Mouse (Mus musculus) right cerebral cortex, adult 18-20 months (tissue): ENCODE data around the gene D230025D16Rik.
"Not testable (repeated sequence)": the region's sequence is repeated elsewhere in the genome, so short reads cannot be mapped to it uniquely, and the experiment has no call there.

Experiments used
- DNase-seq: peaks from one replicate; pipeline ENCODE4 v3.0.0; 2022; ENCODE audit warnings: mixed read lengths

D230025D16Rik gene

DNA sequence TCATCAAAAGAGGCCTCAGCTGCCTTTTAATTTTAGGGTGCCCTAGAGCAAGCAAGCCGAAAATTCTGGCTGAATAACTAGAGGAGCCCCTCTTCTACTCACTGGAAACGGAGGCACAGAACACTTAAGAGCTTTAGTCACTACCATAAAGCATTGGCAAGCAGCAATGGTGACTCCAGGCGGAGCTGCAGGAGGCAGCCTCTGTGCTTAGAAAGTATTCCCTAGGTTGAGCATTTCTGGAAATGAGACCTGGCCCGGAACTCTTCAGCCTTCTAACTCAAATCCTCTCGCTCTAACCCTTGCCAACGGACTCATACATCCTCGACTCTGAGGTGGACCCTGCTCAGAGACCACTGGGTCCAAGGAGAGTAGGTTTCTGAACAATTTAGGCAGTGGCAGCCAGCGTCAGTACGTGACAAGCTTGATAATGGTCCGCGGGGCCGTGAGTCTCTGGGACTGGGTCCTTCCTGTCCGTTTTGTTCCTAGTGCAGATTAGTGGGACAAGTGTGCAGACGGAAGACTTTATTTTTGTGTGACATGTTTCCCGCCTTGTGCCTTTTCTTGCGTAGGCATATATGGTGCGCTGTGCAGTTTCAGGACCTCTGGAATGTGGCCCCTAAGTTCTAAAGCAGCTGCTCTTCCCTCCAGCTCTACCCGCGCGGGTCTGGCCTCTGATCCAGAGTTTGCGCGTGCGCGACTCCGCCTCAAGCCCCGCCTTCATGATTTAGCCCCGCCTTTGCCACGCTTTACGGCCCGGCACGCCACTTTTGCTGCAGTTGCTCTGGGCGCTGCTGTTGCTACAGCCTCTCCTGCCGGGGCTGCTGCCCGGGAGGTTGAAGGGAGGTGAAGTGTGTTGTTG lies at the start of gene D230025D16Rik:
Gene D230025D16Rik, plus strand, starts transcription at position 733 of the 859 bp plus-strand sequence.
- DNase-seq, result peak; percentile 95

DNA sequence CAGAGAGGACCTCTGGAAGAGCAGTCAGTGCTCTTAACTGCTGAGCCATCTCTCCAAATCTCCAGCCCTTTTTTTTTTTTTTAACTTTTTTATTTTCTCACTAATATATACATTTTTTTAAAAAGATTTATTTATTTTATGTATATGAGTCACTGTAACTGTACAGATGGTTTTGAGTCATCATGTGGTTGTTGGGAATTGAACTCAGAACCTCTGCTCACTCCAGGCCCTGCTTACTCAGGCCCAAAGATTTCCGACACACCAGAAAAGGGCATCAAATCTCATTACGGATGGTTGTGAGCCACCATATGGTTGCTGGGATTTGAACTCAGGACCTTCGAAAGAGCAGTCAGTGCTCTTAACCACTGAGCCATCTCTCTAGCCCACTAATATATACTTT lies 49.7 kb upstream of the D230025D16Rik start:
- not testable (repeated sequence) for DNase-seq

DNA sequence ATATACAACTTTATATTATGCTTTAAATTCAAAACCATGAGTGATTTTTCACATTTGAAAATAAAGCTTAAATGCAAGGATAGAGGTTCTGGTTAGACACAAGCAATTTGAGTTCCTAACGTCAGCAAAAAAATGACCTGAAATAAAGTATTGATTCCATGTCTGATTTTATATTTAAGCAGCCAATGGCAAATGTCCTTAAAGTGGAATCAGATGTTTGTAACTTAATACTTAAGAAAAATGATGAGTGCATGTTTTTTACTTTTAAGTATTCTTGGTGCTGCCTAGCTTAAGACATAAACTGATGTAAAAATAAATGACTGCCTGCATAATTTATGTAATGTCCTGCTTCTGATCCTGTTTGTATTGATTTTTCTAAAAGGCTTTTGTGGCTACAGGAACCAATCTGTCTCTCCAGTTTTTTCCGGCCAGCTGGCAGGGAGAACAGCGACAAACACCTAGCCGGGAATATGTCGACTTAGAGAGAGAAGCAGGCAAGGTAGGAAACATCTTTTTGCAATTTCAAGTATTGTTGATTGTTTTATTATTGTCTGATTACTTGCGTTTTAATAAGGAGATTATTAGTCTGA lies 46.6 kb upstream of the D230025D16Rik start:
- no peak for DNase-seq

DNA sequence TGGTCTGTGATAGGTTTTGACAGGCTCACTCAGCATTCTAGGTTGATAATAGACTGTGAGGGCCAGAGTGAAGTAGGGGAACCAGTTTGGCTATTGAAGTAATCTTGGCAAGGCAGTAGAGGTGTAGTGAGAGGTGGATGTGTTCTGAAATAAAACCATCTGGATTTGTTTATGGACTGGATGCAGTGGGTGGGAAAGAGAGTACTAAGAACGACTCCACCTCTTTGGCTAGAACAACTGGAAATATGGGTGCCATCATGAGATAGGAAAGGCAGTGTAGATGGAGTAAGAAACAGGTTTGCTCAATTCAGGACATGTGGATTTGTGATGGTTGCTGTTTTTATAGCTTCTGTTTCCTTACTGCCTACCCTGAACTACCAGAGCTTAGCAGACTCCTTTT lies 42.7 kb upstream of the D230025D16Rik start:
- DNase-seq, result no peak

DNA sequence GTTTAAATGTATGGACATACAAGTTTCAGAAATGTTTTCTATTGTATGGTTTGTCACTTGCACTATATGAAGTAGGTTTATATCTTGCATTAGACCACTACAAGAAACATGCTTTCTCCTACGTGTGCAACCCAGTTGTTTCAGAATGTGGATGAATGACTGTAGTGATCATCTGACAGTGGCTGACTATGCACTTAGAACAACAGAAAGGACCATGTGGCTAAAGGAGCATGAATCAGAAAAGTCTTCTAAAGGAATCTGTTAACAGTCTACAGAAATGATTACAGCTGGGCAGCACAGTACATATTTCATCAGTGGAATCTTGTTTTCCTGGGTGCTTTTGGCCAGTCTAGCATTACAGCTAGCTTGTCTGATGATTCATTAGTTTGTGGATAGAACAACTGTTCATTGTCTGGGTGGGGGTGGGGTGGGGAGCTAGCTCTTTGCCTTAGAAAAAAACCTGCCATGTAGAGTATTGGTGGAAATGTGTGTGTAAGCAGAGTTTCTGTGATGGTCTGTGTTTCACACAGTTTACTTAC lies 38.4 kb upstream of the D230025D16Rik start:
- DNase-seq, result no peak

DNA sequence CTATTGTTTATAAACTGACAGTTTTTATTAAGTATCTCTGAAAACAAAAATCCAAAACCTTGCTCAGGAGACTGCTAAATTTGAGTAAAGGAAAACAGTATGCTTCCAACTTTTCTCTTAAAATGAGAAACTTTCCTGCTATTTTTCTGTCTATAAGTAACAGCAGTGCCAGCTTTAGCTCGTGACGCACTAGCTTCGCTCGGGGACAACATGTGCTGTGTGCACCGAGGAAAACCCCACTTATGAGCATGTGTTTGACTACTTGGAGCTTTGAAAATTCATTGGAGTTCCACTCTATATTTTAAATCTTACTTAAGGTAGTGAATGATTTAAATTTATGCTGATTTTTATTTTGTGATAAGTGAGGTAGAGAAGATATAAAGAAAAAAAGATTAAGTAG lies 32.8 kb upstream of the D230025D16Rik start:
- peak; percentile 3 for DNase-seq

DNA sequence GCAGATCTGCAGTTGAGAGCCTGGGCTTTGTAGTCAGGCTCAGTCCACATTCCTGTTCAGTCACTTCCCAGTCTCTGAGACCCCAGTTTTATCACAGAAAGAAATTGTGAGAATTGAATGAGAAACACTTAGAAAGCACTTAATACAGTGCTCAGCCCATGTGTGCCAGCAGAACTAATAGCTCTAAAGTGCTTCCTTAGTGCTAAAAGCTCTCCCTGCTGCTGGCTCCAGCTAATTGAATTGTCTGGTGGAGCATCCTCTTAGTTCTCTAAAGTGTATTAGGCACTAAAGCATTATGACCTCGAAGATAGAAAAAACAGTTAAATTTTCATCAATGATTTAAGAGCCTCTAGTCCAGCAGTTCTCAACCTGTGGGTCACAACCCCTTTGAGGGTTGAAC lies 19.2 kb upstream of the D230025D16Rik start:
- no peak for DNase-seq

DNA sequence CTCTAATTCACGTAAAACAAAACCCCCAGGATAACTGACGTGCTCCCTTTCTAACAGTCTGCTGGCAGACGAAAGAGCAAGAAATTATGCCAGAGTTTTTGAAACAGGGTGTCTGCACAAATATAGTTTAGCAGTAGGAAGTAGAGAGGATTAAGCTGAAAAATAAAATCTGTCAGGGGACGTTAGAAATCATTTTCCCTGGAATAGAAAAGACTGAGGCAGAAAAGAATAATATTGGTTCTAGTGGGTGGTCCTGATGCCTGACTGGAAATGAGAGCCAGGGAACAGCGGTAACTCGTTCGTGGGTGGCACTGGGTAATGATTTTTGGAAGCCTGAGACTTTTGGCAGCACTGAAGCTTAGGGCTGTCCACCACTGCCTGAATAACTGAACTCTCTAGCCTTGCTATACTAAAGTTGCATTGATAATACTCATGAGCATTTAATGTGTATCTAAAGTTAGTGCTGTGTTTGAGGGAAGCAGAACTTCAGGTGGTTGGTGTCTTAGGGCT lies 18.1 kb upstream of the D230025D16Rik start:
- no peak for DNase-seq

DNA sequence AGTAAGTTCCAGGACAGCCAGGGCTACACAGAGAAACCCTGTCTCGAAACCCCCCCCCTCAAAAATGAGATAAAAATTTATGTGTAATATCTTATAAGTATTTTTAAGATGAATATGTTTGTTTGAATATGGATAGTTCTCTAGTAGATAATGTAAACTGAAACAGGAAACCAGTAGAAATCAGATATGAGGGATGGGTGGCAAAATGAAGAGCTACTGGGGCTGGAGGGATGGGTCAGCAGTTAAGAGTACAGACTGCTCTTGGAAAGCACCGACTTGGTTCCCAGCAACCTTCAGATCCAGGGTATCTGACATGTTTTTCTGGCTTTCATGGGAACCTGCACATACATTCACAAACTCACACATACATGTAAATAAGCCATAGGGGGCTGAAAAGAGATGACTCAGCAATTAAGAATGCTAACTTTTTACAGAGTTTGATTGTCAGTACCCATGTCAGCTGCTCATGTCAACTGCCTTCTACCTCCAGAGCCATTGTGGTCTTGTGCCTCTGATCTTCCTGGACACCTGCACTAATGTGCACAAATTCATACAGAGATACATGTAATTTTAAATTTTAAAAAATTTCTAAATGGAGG lies 17.2 kb upstream of the D230025D16Rik start:
- no peak for DNase-seq

DNA sequence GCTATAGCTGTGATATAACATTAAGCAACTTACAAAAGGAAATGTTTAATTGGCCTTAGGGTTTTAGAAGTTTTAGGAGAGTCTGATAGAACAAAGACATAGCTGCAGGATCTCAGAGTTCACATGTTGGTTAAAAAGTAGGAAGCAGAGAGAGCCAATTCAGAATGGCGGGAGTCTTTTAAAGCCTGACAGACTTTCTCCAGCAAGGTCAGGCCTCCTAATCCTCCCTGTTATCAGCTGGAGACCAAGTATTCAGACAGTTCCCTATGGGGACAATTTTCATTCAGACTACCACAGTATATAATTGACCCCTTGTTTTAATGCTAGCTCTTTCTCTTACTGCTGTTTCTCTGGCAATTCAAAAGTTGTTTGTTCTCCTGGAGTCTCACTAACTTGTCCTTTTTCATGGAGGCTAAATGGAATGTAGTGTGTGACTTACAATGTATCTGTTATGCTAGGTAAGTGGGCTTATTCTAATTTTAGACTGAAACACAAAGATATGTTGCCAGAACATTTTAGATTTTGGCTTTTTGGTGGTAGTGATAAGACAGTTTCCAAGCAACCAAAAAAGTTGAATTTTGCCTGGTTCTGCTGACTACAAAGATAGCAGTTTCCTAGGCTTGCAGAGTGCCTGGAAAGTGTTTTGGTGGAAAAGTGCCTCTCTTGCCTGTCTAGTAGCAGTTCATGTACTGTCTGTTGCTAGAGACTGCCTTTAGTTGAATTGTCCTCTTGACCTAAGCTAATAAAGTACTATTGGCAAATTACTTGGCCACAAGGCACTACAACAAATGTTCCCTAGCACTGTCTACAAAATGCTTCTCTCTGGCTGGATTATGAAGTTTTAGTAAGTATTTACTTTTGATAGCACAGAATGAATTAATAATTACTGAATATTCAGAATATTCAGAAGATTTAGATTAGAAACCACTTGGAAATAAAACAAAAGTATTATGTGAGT lies 15.5 kb upstream of the D230025D16Rik start:
- DNase-seq, result no peak

DNA sequence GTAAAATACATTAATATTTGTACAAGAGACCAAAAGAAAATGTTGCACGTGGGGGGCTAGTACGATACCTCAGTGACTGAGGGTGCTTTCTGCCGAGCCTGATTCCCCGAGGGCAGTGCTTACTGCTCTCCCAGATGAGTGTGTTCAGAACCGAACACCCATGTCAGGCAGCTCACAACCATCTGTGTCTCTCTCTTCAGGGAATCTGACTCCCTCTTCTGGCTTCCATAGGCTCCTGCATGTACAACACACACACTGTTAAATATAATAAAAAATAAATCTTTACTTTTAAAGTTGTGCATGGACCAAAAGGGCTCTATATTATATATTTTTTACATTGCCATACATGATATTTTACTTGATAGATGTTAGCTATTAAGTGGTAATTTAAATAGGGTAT lies 10.8 kb upstream of the D230025D16Rik start:
- DNase-seq, result no peak

DNA sequence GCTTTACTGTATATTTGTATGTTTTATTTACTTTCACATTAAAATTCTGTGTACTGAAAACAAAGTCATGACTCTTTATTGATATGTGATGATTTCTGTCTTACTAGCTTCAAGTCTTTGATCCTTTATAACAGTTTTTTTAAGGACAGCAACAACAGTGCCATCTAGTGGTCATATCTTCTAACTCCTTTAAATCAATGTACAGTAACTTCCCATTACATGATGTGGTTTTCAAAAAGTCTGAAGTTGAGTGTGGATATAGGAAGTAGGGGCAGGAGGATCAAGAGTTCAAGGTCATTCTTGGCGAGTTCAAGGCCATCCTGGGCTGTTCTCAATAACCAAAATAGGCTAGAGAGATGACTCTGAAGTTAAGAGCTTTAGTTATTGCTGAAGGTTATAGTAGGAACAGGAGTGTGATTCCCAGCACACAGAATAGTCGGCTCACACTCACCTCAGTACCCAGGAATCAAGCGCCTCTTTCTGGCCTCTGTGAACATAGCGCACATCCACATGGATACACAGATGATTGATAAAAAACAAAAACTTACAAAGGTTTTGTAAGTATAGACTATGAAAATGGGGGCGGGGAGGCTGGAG lies 6.9 kb upstream of the D230025D16Rik start:
- DNase-seq, result no peak

DNA sequence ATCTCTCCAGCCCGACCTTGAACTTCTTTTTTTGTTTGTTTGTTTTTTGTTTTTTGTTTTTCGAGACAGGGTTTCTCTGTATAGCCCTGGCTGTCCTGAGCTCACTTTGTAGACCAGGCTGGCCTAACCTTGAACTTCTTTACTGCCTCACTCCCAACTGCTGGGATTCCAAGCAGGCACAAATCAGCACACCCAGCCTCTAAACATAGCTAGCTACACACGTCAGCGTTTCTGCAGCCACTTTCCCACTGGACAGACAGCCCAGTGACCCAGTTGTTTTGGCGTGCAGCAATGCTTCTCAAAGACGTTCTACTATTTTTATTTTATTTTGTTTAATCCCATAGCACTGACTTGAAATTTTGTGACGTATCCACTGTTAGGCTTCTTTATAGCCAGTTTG lies 1.1 kb upstream of the D230025D16Rik start:
- no peak for DNase-seq

DNA sequence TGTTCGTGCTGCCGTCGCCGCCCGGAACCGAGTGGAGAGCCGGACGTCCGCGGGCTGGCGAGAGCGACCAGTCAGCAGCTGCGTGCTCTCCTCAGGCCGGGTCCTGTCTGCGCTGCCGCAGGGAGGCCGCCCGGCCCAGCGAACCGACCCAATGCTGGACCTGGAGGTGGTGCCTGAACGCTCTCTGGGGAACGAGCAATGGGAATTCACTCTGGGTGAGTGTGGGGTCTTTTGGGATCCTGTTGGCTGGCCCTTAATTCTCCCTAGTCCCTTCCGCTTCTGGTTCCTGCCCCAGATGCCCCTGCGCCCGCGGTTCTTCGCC lies 288 bp downstream of the D230025D16Rik start:
- no peak for DNase-seq

DNA sequence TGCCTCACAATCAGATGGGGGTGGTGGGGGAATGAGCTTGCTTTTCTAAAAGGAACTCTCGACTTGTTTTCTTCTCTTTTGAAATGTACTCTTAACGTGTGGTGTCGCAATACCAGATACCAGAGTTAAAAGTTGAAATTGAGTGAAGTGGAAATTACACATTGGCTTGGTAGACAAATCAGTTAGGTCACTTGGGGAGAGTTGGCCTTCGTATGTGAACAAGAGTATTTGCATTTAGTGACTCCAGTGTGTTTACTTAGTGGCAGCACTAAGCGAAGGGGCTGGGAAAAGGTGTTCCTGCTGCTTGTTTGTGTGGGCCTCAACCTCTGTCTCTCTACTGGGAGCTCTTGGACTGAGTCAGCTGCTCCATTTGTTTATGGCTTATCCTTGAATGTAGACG lies 972 bp downstream of the D230025D16Rik start:
- no peak for DNase-seq

DNA sequence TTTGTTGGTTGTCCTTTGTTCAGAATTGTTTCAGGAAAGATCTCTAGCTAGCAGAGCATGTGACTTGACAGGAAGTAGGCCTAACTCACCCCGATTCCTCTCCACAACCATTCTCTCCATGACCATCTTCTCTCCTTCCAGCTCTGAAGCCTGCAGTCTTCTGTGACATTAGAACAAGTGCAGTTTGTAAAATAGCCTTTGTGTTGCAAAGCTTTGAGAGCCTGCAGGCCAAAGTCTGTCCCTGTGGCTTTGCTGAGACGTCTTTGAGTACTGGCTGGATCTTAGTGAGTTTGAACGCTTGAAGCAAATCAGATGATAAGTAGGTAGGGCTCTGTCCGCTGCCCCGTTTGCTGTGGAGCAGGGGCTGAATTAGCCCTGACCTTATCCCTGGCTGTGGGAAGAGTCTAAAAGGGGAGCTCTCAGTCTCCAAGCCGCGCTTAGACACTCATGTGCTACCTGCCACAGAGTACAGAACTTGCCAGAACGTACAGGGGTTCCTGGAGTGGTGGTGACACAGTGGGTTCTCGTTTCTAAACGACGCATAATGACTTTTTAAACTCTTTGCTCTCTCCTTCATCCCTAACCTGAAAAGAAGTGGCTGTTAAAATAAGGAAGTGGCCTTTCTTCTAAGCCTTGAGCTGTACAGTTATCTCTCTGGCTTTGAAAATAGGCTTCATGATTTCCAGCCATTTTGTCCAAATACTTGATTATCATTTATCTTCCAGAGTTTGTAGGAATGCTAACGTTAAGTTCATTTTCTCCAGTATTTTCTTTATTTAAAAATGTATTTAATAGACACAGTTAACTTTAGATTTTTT lies 6.8 kb downstream of the D230025D16Rik start:
- no peak for DNase-seq

DNA sequence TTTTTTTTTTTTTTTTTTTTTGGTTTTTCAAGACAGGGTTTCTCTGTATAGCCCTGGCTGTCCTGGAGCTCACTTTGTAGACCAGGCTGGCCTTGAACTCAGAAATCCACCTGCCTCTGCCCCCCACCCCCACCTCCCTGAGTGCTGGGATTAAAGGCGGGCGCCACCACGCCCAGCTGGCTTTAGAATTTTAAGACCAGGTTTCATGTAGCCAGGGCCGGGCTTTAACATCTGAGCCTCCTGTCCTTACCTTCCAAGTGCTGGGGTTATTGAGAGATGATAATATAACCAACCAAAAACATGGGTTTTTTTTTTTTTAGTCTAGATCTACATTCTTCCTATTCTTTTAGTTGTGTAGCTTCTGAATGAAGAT lies 7.4 kb downstream of the D230025D16Rik start:
- DNase-seq, result not testable (repeated sequence)

DNA sequence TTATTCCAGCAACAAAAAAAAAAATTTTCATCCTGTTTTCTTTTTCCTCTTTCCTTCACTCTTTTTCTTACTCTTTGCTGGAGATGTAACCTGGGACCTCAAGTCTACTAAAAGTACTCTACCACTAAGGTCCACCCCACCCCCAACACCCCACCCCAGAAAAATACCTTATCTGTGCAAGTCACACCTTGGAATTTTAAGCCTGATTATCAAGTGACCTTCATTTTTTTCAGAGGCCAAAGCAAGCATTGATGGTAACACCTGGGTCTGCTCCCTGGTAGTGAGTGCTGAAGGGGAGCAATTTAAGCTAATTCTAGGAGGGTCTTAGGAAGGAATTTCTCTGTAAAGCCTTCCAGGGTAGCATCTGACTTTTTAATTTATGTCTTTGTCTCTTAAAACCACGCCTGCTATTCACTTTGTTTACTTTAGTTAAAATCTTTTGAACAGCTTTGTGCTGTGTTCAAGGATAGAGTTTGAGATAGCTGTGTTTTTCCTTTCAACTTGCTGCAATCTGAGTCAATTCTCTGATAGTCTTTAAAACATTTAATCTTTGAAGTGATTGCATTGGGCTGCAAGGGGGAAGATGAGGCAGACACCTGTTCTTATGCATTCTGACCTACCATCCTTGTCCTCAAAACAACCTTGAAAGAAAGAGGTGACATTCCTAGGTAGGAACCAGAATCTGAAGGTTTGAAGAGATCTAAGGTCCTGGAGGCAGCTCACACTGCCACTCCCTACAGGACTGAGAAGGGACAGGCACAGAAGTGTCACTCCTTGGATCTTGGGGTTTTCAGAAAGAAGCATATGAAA lies 8.4 kb downstream of the D230025D16Rik start:
- no peak for DNase-seq

DNA sequence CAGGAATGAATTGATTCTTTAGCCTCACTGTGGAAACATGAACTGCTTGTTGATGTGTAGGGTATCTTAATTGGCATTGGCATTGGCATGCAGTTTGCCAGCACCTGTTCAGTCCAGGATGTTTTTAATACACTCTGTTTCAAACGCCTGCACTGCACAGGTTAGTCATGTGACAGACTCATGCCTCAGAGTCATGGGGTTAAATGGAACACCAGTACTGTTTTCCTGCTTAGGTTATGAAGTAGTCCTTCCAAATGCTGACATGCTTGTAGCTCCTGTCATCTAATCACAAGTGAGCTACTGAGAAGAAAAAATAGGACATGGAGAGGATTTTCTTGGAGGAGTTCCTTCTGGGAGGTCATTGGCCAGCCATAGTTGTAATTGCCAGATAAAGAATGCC lies 10.3 kb downstream of the D230025D16Rik start:
- DNase-seq, result no peak

DNA sequence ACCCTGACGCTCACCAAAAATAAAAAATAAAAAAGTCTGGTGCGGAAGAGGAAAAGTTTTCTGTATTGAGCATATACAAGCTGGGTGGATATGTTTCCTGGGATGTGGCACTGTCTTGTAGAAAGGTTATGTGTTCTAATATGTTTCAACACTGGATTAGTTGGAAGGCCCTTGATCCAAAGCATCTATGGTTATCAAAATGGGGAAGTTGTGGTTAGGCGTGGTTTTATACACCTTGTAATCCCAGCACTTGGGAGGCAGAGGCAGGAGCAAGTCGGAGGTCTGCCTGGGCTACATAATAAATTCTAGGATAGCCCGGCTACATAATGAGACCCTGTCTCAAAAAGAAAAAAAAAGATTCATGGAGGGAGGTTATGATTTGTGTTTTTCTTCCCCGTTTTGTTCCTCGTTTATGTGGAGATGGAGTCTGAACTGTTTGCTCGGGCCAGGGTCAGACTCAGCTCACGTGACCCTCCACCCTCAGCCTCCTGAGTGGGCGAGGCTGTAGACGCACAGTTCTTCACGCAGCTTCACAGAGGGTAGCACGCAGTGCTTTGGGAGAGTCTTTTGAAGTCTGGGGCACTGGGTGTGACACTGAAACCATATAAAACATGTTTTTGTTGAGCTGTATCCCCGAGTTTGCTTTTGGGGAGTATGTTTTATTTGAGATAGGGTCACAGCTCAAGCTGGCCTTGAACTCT lies 12.6 kb downstream of the D230025D16Rik start:
- DNase-seq, result no peak
